Mouse (Mus musculus) testis, adult 2 months (tissue): ENCODE results near the gene Ctla4.

Source experiments
- CTCF ChIP-seq: fragments of 200-500 bp; IDR thresholded peaks from 2 replicates; pipeline ENCODE4 v1.5.1; 2012; ENCODE audit warnings: low read depth, mild to moderate bottlenecking, inconsistent platforms, low read length, moderate library complexity; ENCODE audit not compliant: control insufficient read depth, insufficient read depth, insufficient replicate concordance
- POLR2A ChIP-seq: fragments of 200-500 bp; IDR thresholded peaks from 2 replicates; pipeline ENCODE4 v1.6.1; 2012; ENCODE audit warnings: low read depth, mild to moderate bottlenecking, inconsistent platforms, low read length, moderate library complexity; ENCODE audit not compliant: control insufficient read depth

DNA sequence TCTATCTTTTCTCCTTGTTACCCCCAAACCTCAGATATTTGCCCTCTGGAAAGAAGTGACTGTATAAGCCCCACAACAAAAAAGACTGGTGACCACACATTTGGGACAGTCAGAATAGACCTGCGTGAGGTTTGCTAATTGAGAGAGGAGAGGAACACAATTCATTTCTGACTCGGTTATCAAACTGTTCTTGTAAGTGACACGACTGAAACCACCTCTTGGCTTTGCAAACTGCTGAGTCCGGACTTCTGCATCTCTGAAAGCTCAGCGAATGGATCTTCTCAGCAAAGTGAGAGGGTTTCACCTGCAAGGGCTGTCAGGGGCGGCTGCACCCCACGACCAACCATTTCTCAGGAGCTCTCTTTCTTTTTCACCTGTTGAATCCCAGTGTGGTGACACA lies 43.6 kb downstream of the Ctla4 start:
- no peak for TF ChIP-seq POLR2A
- TF ChIP-seq CTCF = no peak
